Mouse (Mus musculus) liver, embryonic 13.5 days (tissue): ENCODE data around the gene Nav2. TPM values are rescaled to one million over a fixed set of nuclear protein-coding genes. Genes with fewer than 3 reads are reported as not detected.

Experiments
- ATAC-seq: fragments of 200-750 bp; cut with Nextera tagmentation; 2 replicates; pipeline ENCODE4 v1.8.0; 2017; ENCODE audit warnings: low read depth, mild to moderate bottlenecking, moderate number of reproducible peaks, moderate library complexity
- DNase-seq: peaks from one replicate; pipeline ENCODE4 v3.0.0; 2022
- H3K27ac ChIP-seq: fragments of 300-500 bp; sonication (generic); 2 replicates; pipeline ENCODE4 v1.5.1; 2015; ENCODE audit warnings: moderate library complexity, mild to moderate bottlenecking, inconsistent platforms
- H3K27me3 ChIP-seq: fragments of 300-500 bp; sonication (generic); 2 replicates; pipeline ENCODE4 v1.6.1; 2015; ENCODE audit warnings: mild to moderate bottlenecking, inconsistent platforms
- H3K36me3 ChIP-seq: fragments of 300-500 bp; sonication (generic); 2 replicates; pipeline ENCODE4 v1.6.1; 2015; ENCODE audit warnings: mild to moderate bottlenecking, inconsistent platforms
- H3K4me1 ChIP-seq: fragments of 300-500 bp; sonication (generic); replicated peaks from 2 replicates; pipeline ENCODE4 v1.6.1; 2015; ENCODE audit warnings: inconsistent platforms
- H3K4me2 ChIP-seq: fragments of 300-500 bp; sonication (generic); 2 replicates; pipeline ENCODE4 v1.6.1; 2015; ENCODE audit warnings: inconsistent platforms, mild to moderate bottlenecking, moderate library complexity
- H3K4me3 ChIP-seq: fragments of 300-500 bp; sonication (generic); replicated peaks from 2 replicates; pipeline ENCODE4 v1.5.1; 2015; ENCODE audit warnings: mild to moderate bottlenecking, inconsistent platforms
- H3K9ac ChIP-seq: fragments of 300-500 bp; sonication (generic); 2 replicates; pipeline ENCODE4 v1.6.1; 2015; ENCODE audit warnings: mild to moderate bottlenecking, inconsistent platforms
- H3K9me3 ChIP-seq: fragments of 300-500 bp; sonication (generic); replicated peaks from 2 replicates; pipeline ENCODE4 v1.6.1; 2016; ENCODE audit warnings: inconsistent platforms
- WGBS: fragments of 180-500 bp; shearing (Covaris S2); methylation state at CpG from one replicate; pipeline ENCODE4 v1.1.7; 2015; ENCODE audit not compliant: insufficient replicate concordance; 5-methylcytosine and 5-hydroxymethylcytosine counted together
- polyA plus RNA-seq: library from polyadenylated mRNA; unstranded; fragments of >200 nt; fragmentation: Nextera tagmentation; extraction: Ambion mirVana; gene quantifications from 2 replicates; pipeline ENCODE4 v1.2.1, GENCODE M21; 2015

Gene Nav2
- polyA plus RNA-seq, 1 experiment from 2014 or later: 1.8 TPM

- no peak overlapping the region for H3K9ac ChIP-seq
- peaks cover 20% of the 10 kb centered on the region; the same call in 1 of the 2 replicates for H3K27me3 ChIP-seq
- no peak overlapping the region for H3K4me3 ChIP-seq
- DNase-seq (no peak), ATAC-seq (no peak)
- H3K9me3 ChIP-seq: no peaks in the 10 kb centered on the region
- no peaks in the 10 kb centered on the region for H3K36me3 ChIP-seq
- no peak overlapping the region for H3K4me2 ChIP-seq
- WGBS: 38% methylated on average over 7 of the region's 7 CpGs
- no peaks in the 10 kb centered on the region; the same call in 1 of the 2 replicates for H3K4me1 ChIP-seq
- H3K27ac ChIP-seq: no peak overlapping the region
These were observed 72.5 kb downstream of the Nav2 start for GRCm38 (mm10) chr7:48981013-48981412.

GRCm38 (mm10) chr7:48981814-48982213, 73.3 kb downstream of the Nav2 start:
- Histone ChIP-seq H3K27ac (no peak overlapping the region), H3K4me2 (no peak overlapping the region), H3K9me3 (no peaks in the 10 kb centered on the region), H3K4me1 (no peaks in the 10 kb centered on the region; the same call in 1 of the 2 replicates), H3K36me3 (no peaks in the 10 kb centered on the region), H3K4me3 (no peak overlapping the region), H3K9ac (no peak overlapping the region), H3K27me3 (peaks cover 16% of the 10 kb centered on the region; the same call in 1 of the 2 replicates)
- DNase-seq (no peak), ATAC-seq (no peak)
- WGBS: 47% methylated on average over 3 of the region's 3 CpGs

- DNase-seq (no peak), ATAC-seq (no peak)
- 68% methylated on average over 7 of the region's 7 CpGs for WGBS
- peaks cover 18% of the 10 kb centered on the region; the same call in 1 of the 2 replicates for H3K27me3 ChIP-seq
- no peak overlapping the region for H3K27ac ChIP-seq
- H3K4me2 ChIP-seq: no peak overlapping the region
- H3K4me1 ChIP-seq: no peaks in the 10 kb centered on the region; the same call in 1 of the 2 replicates
- no peak overlapping the region for H3K9ac ChIP-seq
- H3K9me3 ChIP-seq: no peaks in the 10 kb centered on the region
- no peak overlapping the region for H3K4me3 ChIP-seq
- H3K36me3 ChIP-seq: no peaks in the 10 kb centered on the region
These were observed 74.1 kb downstream of the Nav2 start for GRCm38 (mm10) chr7:48982573-48982972.

- WGBS: 4% methylated on average over 8 of the region's 8 CpGs
- DNase-seq (peak; percentile 78), ATAC-seq (peak; percentile 99)
- Histone ChIP-seq H3K27me3 (peaks cover 32% of the 10 kb centered on the region), H3K9ac (peak overlapping the region; percentile 70), H3K4me2 (peak overlapping the region; percentile 67), H3K4me1 (peaks cover 41% of the 10 kb centered on the region), H3K9me3 (no peaks in the 10 kb centered on the region), H3K4me3 (peak overlapping the region; percentile 33), H3K36me3 (no peaks in the 10 kb centered on the region), H3K27ac (peak overlapping the region; percentile 98)
These were observed 83.5 kb downstream of the Nav2 start for GRCm38 (mm10) chr7:48991911-48992552.

- Histone ChIP-seq H3K9me3 (no peaks in the 10 kb centered on the region), H3K27me3 (peaks cover 55% of the 10 kb centered on the region), H3K9ac (no peak overlapping the region), H3K27ac (no peak overlapping the region), H3K4me1 (peaks cover 40% of the 10 kb centered on the region), H3K4me2 (no peak overlapping the region), H3K4me3 (no peak overlapping the region), H3K36me3 (no peaks in the 10 kb centered on the region)
- 31% methylated on average over 13 of the region's 13 CpGs for WGBS
- DNase-seq (no peak), ATAC-seq (no peak)
These were observed 86.7 kb downstream of the Nav2 start for GRCm38 (mm10) chr7:48995171-48995570.

- Histone ChIP-seq H3K9me3 (no peaks in the 10 kb centered on the region), H3K4me3 (no peak overlapping the region), H3K36me3 (no peaks in the 10 kb centered on the region), H3K9ac (no peak overlapping the region), H3K27ac (no peak overlapping the region), H3K27me3 (peaks cover 57% of the 10 kb centered on the region), H3K4me2 (no peak overlapping the region), H3K4me1 (peaks cover 34% of the 10 kb centered on the region)
- DNase-seq (no peak), ATAC-seq (no peak)
- 70% methylated on average over 8 of the region's 8 CpGs for WGBS
These were observed 87.2 kb downstream of the Nav2 start for GRCm38 (mm10) chr7:48995701-48996100.

GRCm38 (mm10) chr7:48996829-48997228, 88.3 kb downstream of the Nav2 start:
- Histone ChIP-seq H3K9me3 (no peaks in the 10 kb centered on the region), H3K4me1 (peaks cover 23% of the 10 kb centered on the region), H3K9ac (no peak overlapping the region), H3K4me2 (no peak overlapping the region), H3K36me3 (no peaks in the 10 kb centered on the region), H3K27me3 (peaks cover 59% of the 10 kb centered on the region), H3K4me3 (no peak overlapping the region), H3K27ac (no peak overlapping the region)
- whole genome bisulfite sequencing: 56% methylated on average over 5 of the region's 5 CpGs
- no peak for DNase-seq
- no peak for ATAC-seq

- H3K9me3 ChIP-seq: no peaks in the 10 kb centered on the region
- peaks cover 59% of the 10 kb centered on the region for H3K27me3 ChIP-seq
- H3K4me3 ChIP-seq: no peak overlapping the region
- H3K4me1 ChIP-seq: peaks cover 11% of the 10 kb centered on the region
- ATAC-seq (no peak), DNase-seq (no peak)
- no peak overlapping the region for H3K9ac ChIP-seq
- H3K4me2 ChIP-seq: no peak overlapping the region
- no peak overlapping the region for H3K27ac ChIP-seq
- no peaks in the 10 kb centered on the region for H3K36me3 ChIP-seq
- 59% methylated on average over 8 of the region's 8 CpGs for WGBS
These were observed 89.6 kb downstream of the Nav2 start for GRCm38 (mm10) chr7:48998097-48998496.

- Histone ChIP-seq H3K27ac (no peak overlapping the region), H3K36me3 (no peaks in the 10 kb centered on the region), H3K9ac (no peak overlapping the region), H3K27me3 (peaks cover 59% of the 10 kb centered on the region), H3K4me2 (no peak overlapping the region), H3K4me3 (no peak overlapping the region), H3K4me1 (peaks cover 6% of the 10 kb centered on the region), H3K9me3 (no peaks in the 10 kb centered on the region)
- 17% methylated on average over 10 of the region's 10 CpGs for WGBS
- ATAC-seq (0 out of 2 replicates have a peak, but pooled peaks have one; percentile 14), DNase-seq (no peak)
These were observed 90.1 kb downstream of the Nav2 start for GRCm38 (mm10) chr7:48998595-48998994.

GRCm38 (mm10) chr7:49000816-49001215, 92.3 kb downstream of the Nav2 start:
- no peak overlapping the region for H3K27ac ChIP-seq
- 41% methylated on average over 3 of the region's 3 CpGs for WGBS
- H3K4me1 ChIP-seq: peaks cover 6% of the 10 kb centered on the region; the same call in 1 of the 2 replicates
- H3K9me3 ChIP-seq: no peaks in the 10 kb centered on the region
- peaks cover 42% of the 10 kb centered on the region for H3K27me3 ChIP-seq
- no peak for DNase-seq
- H3K4me3 ChIP-seq: no peak overlapping the region
- H3K4me2 ChIP-seq: no peak overlapping the region
- H3K9ac ChIP-seq: no peak overlapping the region
- ATAC-seq: no peak
- H3K36me3 ChIP-seq: no peaks in the 10 kb centered on the region

- Histone ChIP-seq H3K4me1 (no peaks in the 10 kb centered on the region), H3K4me2 (no peak overlapping the region), H3K4me3 (no peak overlapping the region), H3K9ac (no peak overlapping the region), H3K27ac (no peak overlapping the region), H3K36me3 (no peaks in the 10 kb centered on the region), H3K27me3 (peaks cover 15% of the 10 kb centered on the region), H3K9me3 (no peaks in the 10 kb centered on the region)
- DNase-seq: no peak
- no peak for ATAC-seq
- 58% methylated on average over 5 of the region's 5 CpGs for WGBS
These were observed 95.9 kb downstream of the Nav2 start for GRCm38 (mm10) chr7:49004402-49004801.

GRCm38 (mm10) chr7:49006886-49007285, 98.4 kb downstream of the Nav2 start:
- no peak for ATAC-seq
- Histone ChIP-seq H3K4me1 (no peaks in the 10 kb centered on the region), H3K36me3 (no peaks in the 10 kb centered on the region), H3K4me3 (no peak overlapping the region), H3K27me3 (0 out of 2 replicates have a peak, but pooled peaks cover 3% of the 10 kb centered on the region), H3K27ac (no peak overlapping the region), H3K9ac (no peak overlapping the region), H3K9me3 (no peaks in the 10 kb centered on the region), H3K4me2 (no peak overlapping the region)
- DNase-seq: no peak
- whole genome bisulfite sequencing: 51% methylated on average over 7 of the region's 7 CpGs
